Mouse (Mus musculus): ENCODE results near the gene Ppm1h. TPM values are rescaled to one million over a fixed set of nuclear protein-coding genes. Genes with fewer than 3 reads are reported as not detected.

Ppm1h gene
- total RNA-seq, 2 experiments from 2014 or later = 97.9 to 105 TPM

DNA sequence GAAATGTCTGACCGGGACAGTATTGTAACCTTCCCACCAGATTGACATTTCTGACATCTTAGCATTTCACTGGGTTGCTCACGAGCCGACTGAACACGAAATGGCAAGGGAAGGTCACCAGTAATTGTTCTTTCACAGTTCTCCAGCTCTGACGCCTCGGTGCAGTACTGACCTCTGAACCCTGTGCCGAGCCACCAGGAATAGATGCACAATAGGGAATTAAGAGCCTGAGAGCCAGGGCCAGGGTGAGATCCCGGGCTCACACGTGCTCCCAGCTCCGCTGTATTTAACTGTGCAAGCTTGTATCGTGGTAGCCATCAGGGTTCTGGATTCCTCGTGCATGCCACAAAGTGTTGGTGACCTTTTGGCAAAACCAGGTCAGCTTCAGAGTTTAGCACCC lies 100.8 kb downstream of the Ppm1h start:
- no peak for DNase-seq (ENCODE audit: extremely low spot score in 1 of 2, low spot score in 2 of 2)
- intact Hi-C loops (cut with DNase I) = no loop called here
- no peak for TF ChIP-seq CTCF (IDR thresholded peaks at IDR 0.05)
- Histone ChIP-seq H3K4me3 (no peak overlapping the region), H3K27ac (no peak overlapping the region)

DNA sequence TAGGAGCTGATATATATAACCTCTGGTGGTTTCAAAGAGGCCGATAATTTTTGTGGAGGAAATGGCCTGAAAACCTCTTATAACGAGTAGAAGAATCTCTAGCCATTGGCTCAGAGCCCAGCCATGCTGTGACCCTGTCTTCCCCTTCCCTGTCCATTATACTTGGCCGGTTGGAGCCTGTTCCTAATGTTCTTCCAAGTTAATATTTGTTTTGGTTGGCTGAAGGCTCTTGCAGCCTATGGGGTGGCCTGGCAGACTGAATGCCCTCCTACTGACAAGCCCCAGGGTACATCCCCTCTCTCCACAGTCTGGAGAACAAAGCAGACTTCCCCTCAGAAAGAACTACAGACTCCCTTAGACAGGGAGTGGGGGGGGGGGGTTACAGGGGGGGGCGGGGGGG lies 104.2 kb downstream of the Ppm1h start:
- Histone ChIP-seq H3K27ac (no peak overlapping the region), H3K4me3 (no peak overlapping the region)
- intact Hi-C loops (cut with DNase I) = no loop called here
- TF ChIP-seq CTCF (IDR thresholded peaks at IDR 0.05) = no peak
- DNase-seq (ENCODE audit: extremely low spot score in 1 of 2, low spot score in 2 of 2) = no peak

DNA sequence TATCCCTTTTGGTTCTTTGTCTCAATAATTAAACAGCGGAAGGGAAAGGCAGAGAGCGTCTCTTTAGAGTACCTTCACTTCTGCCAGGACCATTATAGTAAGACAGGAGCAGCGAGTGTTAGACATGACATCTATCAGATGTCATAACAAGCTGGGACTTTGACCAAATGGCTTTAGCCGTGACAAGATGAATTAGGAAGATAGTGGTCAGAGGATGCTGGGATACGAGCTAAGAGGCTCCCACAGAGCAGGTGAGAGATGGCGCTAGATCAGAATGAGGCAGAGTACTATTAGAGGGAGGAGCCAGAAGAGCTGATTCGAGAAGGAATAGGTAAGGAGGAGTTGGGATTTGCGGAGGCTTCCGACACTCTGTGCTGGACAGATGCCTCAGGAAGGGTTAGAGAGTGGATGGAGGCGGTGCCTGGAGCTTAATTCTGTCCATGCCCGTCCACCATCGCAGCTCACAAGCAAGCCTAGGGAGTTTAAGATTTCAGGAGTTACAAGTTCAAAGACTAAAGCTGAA lies 111.1 kb downstream of the Ppm1h start:
- intact Hi-C loops (cut with DNase I) = loop anchor here (5.0 to 10.0 kb wide), 2 partner anchors 62 to 115 kb away; partner anchors contain the start of gene Ppm1h
- no peak for DNase-seq (ENCODE audit: extremely low spot score in 1 of 2, low spot score in 2 of 2)
- Histone ChIP-seq H3K27ac (no peak overlapping the region), H3K4me3 (no peak overlapping the region)
- no peak for TF ChIP-seq CTCF (IDR thresholded peaks at IDR 0.05)

DNA sequence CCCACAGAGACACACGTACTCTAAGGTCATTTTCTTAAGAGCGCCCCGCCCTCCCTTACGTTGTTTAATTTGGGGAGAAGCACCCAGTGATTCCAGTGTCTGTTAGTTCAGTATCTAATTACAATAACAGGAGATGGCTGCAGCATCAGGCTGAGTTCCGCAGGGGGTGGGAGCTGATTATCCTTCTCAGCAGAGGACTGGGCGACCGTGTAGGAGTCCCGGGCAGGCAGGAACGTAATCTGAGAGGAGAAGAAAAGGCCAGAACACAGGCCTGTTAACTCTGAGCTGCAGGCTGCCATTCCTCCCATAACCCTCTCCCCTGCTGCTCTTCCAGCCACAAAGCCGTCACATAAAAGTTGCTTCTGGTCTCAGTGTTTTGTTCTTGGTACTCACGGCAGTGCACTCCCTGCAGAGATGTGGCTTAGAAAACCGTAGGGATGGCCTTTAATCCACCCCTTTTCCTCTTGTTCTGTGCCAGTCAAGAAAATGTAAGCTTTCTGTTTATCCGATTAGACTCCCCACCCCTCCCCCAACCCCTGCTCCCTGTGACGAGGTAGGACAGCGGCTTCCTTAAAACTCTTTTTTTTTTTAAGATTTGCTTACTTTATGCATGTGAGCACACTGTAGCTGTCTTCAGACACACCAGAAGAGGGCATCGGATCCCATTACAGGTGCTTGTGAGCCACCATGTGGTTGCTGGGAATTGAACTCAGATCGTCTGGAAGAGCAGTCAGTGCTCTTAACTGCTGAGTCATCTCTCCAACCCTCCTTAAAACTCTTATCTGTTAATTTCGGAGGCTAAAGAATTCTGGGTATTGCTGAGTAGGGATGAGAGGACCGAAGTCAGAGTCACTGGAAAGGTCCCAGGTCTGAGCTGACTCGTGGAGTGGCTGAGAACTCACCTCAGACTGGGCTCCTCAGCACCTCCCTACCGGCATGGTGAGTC lies 113.7 kb downstream of the Ppm1h start:
- DNase-seq (ENCODE audit: extremely low spot score in 1 of 2, low spot score in 2 of 2) = no peak
- Histone ChIP-seq H3K4me3 (no peak overlapping the region), H3K27ac (no peak overlapping the region; the same call in 1 of the 2 replicates)
- peak; percentile 22 for TF ChIP-seq CTCF (IDR thresholded peaks at IDR 0.05)
- intact Hi-C loops (cut with DNase I) = loop anchor here (10.0 kb wide), 1 partner anchor 117 kb away; the partner anchor contains the start of gene Ppm1h

DNA sequence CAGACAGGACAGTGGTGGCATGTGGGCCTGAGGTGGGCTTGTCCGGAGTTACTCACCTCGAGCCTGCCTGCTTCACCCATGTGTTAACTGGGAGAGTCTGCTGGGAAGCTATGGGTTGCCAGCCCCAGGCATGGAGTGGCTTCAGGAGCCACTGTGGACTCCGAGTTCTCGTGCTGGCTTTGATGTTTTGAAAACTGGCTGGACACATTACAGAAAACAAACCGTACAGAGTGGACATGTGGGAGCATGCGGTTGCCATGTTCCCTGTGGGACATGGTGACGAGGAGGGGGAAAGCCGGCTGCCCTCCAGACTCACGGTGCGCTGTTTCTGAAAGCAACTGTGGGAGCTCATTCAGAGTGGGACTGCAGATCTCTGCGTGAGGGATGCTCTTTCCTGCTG lies 114.6 kb downstream of the Ppm1h start:
- no peak for TF ChIP-seq CTCF (IDR thresholded peaks at IDR 0.05)
- 0 out of 2 replicates have a peak overlapping the region, but pooled peaks have one; percentile 32 for H3K27ac ChIP-seq
- no peak for DNase-seq (ENCODE audit: extremely low spot score in 1 of 2, low spot score in 2 of 2)
- H3K4me3 ChIP-seq = no peak overlapping the region
- intact Hi-C loops (cut with DNase I) = loop anchor here (10.0 kb wide), 1 partner anchor 118 kb away; the partner anchor contains the start of gene Ppm1h

DNA sequence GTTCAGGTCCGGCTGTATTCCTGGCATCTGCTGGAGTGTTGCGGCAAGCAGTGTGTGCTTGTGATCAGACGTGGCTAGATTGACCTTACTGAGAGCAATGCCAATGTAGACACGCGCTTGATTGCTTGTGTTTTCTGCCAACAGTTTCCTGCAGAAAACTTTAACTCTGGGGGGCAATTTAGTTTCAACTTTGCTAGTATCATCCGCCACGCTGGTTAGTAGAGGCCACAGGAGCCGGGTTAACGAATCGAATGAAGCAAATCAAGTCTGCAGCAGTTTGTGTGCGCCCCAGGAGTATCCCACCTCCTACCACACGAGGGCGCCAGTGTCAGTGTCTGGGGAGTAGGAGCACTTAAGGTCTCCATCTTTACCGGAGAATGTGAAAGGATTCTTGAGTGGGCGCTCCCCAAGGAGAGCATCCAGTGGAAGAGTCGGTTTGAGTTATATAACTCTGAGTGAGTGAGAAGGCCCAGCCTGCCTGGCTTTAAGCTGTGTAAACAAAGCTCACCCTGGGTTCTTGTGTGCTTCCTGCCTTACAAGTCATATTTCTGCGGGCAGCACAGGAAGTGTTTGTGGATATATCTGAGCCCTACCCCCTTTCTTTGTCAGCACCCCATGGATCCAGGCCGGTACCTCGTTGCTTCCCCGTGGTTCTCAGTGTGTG lies 115.8 kb downstream of the Ppm1h start:
- H3K27ac ChIP-seq = peak overlapping the region; percentile 44; the same call in 1 of the 2 replicates
- peak; percentile 75 for TF ChIP-seq CTCF (IDR thresholded peaks at IDR 0.05)
- intact Hi-C loops (cut with DNase I) = loop anchor here (10.0 kb wide), 1 partner anchor 120 kb away; the partner anchor contains the start of gene Ppm1h
- DNase-seq (ENCODE audit: extremely low spot score in 1 of 2, low spot score in 2 of 2) = peak; percentile 44 to 72
- H3K4me3 ChIP-seq = no peak overlapping the region

DNA sequence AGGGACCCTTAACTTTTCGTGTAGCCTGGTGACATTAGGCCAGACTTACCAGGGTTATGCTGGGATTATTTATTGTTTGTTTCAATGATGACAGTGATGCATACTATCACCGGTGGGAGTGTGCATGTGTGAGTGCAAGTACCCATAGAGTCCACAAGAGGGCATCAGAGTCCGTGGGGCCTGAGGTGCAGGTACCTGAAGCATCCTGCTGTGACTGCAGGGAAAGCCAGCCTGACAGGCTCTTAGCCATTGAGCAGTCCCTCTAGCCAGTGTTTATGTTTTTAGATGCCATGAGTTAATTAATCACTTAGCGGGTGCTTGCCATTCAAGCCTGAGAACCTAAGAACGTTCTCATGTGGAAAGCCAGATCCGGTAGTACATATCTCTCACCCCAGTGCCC lies 119.4 kb downstream of the Ppm1h start:
- no peak overlapping the region for H3K4me3 ChIP-seq
- H3K27ac ChIP-seq = no peak overlapping the region
- no peak for DNase-seq (ENCODE audit: extremely low spot score in 1 of 2, low spot score in 2 of 2)
- intact Hi-C loops (cut with DNase I) = loop anchor here (10.0 kb wide), 1 partner anchor 123 kb away; the partner anchor contains the start of gene Ppm1h
- peak; percentile 47 for TF ChIP-seq CTCF (IDR thresholded peaks at IDR 0.05)

DNA sequence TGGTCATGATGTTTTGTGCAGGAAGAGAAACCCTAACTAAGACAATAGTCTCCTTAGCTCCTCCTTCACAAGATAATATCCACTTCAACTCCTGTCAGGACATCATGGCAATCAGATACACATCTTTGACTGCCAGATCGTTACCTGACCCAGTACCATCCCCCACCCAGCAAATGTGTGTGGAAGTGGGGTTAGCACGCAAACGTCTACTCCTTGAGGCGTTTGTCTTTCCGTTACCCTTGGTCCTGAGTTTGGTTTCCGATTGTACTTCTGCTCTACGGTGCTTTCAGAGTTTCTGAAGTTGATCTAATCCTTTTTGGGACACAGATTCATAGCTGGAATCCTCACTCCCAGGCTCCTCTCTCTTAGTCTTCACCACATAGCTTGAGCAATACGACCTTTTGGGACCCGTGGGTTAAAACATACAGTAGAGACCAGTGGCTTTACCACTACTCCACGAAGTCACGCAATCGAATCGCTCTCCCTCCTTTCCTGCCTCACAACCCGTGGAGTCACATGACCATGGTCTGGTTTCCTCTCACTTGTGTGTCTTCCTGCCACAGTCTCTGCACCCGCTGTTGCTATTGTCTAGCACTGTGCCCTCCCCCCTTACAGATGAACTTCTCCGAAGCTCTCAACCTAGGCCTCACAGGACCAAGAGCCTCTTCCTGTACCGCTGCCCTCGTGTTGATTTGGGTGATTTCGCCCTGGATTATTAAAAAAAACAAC lies 121.6 kb downstream of the Ppm1h start:
- no peak overlapping the region for H3K4me3 ChIP-seq
- no peak for TF ChIP-seq CTCF (IDR thresholded peaks at IDR 0.05)
- no peak overlapping the region for H3K27ac ChIP-seq
- intact Hi-C loops (cut with DNase I) = loop anchor here (2.0 kb wide), 1 partner anchor 247 kb away; no protein-coding TSS in a partner anchor
- no peak for DNase-seq (ENCODE audit: extremely low spot score in 1 of 2, low spot score in 2 of 2)

DNA sequence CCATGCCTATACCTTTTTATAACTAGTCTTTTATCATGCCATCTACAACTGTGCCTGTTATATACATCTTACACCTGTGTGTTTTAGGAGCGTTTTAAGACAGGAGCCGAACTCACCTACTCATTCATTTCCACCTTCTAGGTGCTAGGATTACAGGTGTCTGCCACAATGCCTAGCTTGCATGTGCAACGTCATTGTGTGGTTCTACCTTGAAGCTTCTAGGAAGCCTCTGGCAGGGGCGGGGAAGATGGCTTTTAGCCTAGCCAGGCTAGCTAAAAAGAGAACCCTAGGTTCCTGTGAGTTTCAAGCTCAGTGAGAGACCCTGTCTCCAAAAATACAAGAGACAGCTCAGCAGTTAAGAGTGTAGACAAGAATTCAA lies 122.2 kb downstream of the Ppm1h start:
- DNase-seq (ENCODE audit: extremely low spot score in 1 of 2, low spot score in 2 of 2) = no peak
- H3K4me3 ChIP-seq = no peak overlapping the region
- no peak overlapping the region for H3K27ac ChIP-seq
- no peak for TF ChIP-seq CTCF (IDR thresholded peaks at IDR 0.05)
- intact Hi-C loops (cut with DNase I) = loop anchor here (2.0 kb wide), 1 partner anchor 248 kb away; no protein-coding TSS in a partner anchor

DNA sequence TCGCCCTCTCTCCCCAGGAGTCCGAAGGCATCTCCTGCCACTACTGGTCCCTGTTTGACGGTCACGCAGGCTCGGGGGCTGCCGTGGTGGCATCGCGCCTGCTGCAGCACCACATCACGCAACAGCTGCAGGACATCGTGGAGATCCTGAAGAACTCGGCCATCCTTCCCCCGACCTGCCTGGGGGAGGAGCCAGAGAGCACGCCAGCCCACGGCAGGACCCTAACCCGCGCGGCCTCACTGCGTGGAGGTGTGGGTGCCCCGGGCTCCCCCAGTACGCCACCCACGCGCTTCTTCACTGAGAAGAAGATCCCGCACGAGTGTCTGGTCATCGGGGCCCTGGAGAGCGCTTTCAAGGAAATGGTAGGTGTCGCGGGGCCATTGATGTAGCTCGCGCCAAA lies 123.7 kb downstream of the Ppm1h start:
- peak; percentile 9 for TF ChIP-seq CTCF (IDR thresholded peaks at IDR 0.05)
- H3K4me3 ChIP-seq = no peak overlapping the region
- intact Hi-C loops (cut with DNase I) = no loop called here

DNA sequence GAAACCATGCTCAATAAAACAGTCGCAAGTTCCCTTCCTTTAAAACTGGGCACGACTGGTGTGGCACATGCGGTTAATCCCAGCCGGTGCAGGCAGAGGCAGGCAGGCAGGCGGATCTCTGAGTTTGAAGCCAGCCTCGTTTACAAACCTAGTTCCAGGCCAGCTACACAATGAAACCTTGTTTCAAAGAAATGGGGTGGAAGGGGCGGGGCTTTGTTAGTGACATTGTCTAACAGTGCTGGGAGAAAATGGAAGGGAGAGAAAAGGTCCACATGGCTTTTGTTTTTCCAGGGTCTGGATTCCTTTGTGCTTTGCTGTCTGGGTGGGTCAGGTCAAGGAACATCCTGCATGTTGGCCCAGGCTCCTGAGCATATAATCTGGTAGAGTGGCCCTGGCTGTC lies 124.3 kb downstream of the Ppm1h start:
- intact Hi-C loops (cut with DNase I) = no loop called here
- Histone ChIP-seq H3K4me3 (no peak overlapping the region), H3K27ac (no peak overlapping the region)
- DNase-seq (ENCODE audit: extremely low spot score in 1 of 2, low spot score in 2 of 2) = no peak
- TF ChIP-seq CTCF (IDR thresholded peaks at IDR 0.05) = no peak

More for the DNA sequence above, 123.7 kb downstream of the Ppm1h start:
- no peak for DNase-seq (ENCODE audit: extremely low spot score in 1 of 2, low spot score in 2 of 2)
- H3K27ac ChIP-seq = no peak overlapping the region
